In genomic region chr9:45787547-45787946, GRCm38 (mm10) we compare ENCODE assay signal across 18 mouse cellular contexts. TPM values are rescaled to one million over a fixed set of nuclear protein-coding genes. Genes with fewer than 3 reads are reported as not detected.
DNase-seq lines count a peak whose midpoint lies in the region; ATAC-seq and TF ChIP-seq lines count a peak whose summit lies in the region.
"Had no signal": no experiment of that assay in that cellular context is flagged by ENCODE, and none has a peak within 500 bp of the region (broad histone marks: within the 10 kb centered on the region; RNA-seq: fewer than 3 reads in every experiment).

No protein-coding gene starts in this region.

- H3K4me3 ChIP-seq in spleen, adult 2 months (ENCODE audit: extremely low read depth, insufficient read depth, insufficient read length) = no peak overlapping the region
- no peak overlapping the region for H3K4me3 ChIP-seq in intestine, embryonic 16.5 days (ENCODE audit: low read length)
- H3K4me3 ChIP-seq in stomach, postnatal 0 days (ENCODE audit: low read depth, low read length) = no peak overlapping the region
- H3K4me3 ChIP-seq: kidney, embryonic 15.5 days; neural tube, embryonic 15.5 days had no signal

- H3K4me1 ChIP-seq in spleen, adult 2 months (ENCODE audit: control insufficient read depth, insufficient read depth, insufficient read length) = no peaks in the 10 kb centered on the region; the same call in 1 of the 2 replicates
- no peaks in the 10 kb centered on the region for H3K4me1 ChIP-seq in intestine, embryonic 16.5 days (ENCODE audit: control insufficient read depth, insufficient read depth, low read length)
- H3K4me1 ChIP-seq in stomach, postnatal 0 days (replicated peaks; ENCODE audit: control insufficient read depth, insufficient read depth) = no peaks in the 10 kb centered on the region

- TF ChIP-seq POLR2A in spleen, adult 2 months (IDR thresholded peaks at IDR 0.05; ENCODE audit: low read depth, low read length) = no peak

- no peaks in the 10 kb centered on the region for H3K27me3 ChIP-seq in spleen, adult 2 months (ENCODE audit: control insufficient read depth, insufficient read depth, low read length)
- no peaks in the 10 kb centered on the region for H3K27me3 ChIP-seq in intestine, embryonic 16.5 days (replicated peaks; ENCODE audit: control insufficient read depth, insufficient read depth, low read length)
- H3K27me3 ChIP-seq in stomach, postnatal 0 days (ENCODE audit: control insufficient read depth, insufficient read depth, low read length) = no peaks in the 10 kb centered on the region
- H3K27me3 ChIP-seq: kidney, embryonic 15.5 days; neural tube, embryonic 15.5 days had no signal

- TF ChIP-seq CTCF in spleen, adult 2 months (IDR thresholded peaks at IDR 0.05; ENCODE audit: extremely low read depth, insufficient read depth, insufficient read length, insufficient replicate concordance) = no peak
- TF ChIP-seq CTCF in stomach, postnatal 0 days (IDR thresholded peaks at IDR 0.05; ENCODE audit: low read depth) = no peak

- H3K27ac ChIP-seq in spleen, adult 2 months (ENCODE audit: insufficient read depth, low read length) = peak overlapping the region; percentile 46; the same call in 1 of the 2 replicates
- H3K27ac ChIP-seq in intestine, embryonic 16.5 days (ENCODE audit: low read length) = no peak overlapping the region
- H3K27ac ChIP-seq in stomach, postnatal 0 days (replicated peaks) = no peak overlapping the region
- H3K27ac ChIP-seq: hindbrain, embryonic 14.5 days; macrophage; neural tube, embryonic 15.5 days had no signal

- no peaks in the 10 kb centered on the region for H3K9me3 ChIP-seq in intestine, embryonic 16.5 days (ENCODE audit: control insufficient read depth, low read length)
- H3K9me3 ChIP-seq in stomach, postnatal 0 days (ENCODE audit: control insufficient read depth, low read length) = no peaks in the 10 kb centered on the region
- H3K9me3 ChIP-seq: kidney, embryonic 15.5 days; neural tube, embryonic 15.5 days had no signal

- intact Hi-C loops in heart, postnatal 25 days (cut with DNase I) = no loop called here

- 79% methylated on average over 6 of the region's 6 CpGs for WGBS in spleen, adult 2 months
- 70% methylated on average over 6 of the region's 6 CpGs for WGBS in intestine, embryonic 16.5 days
- 59% methylated on average over 6 of the region's 6 CpGs for WGBS in stomach, postnatal 0 days

- DNase-seq in heart, postnatal 4 days = peak; percentile 26
- no peak for DNase-seq in heart, postnatal 25 days (ENCODE audit: low spot score)
- DNase-seq in spleen, adult 2 months (ENCODE audit: low read depth in 1 of 2, low spot score in 2 of 2) = no peak
- no peak for DNase-seq in spleen, adult 12 weeks (ENCODE audit: low spot score)
- DNase-seq in stomach, postnatal 0 days (ENCODE audit: low spot score) = peak; percentile 41
- no peak for DNase-seq in adrenal gland, adult (ENCODE audit: inconsistent age in 2 of 2, low spot score in 1 of 2)
- no peak for DNase-seq in frontal cortex, postnatal 36 days (ENCODE audit: low spot score in 2 of 2)
- DNase-seq: adrenal gland, adult 8-10 months; forebrain, postnatal 0 days; gastrocnemius, postnatal 36 days; layer of hippocampus, adult 9-11 months; right cerebral cortex, adult 18-20 months; thymus, postnatal 4 days had no signal

- TF ChIP-seq EP300 in stomach, postnatal 0 days (optimal IDR thresholded peaks at IDR 0.05) = no peak

- no peak overlapping the region for H3K9ac ChIP-seq in intestine, embryonic 16.5 days (ENCODE audit: low read depth, low read length)
- H3K9ac ChIP-seq in stomach, postnatal 0 days (ENCODE audit: low read length) = no peak overlapping the region
- H3K9ac ChIP-seq: forebrain, postnatal 0 days; hindbrain, embryonic 14.5 days; kidney, embryonic 15.5 days; neural tube, embryonic 15.5 days had no signal

- peak; percentile 46; the same call in 1 of the 2 replicates for ATAC-seq in intestine, embryonic 16.5 days
- ATAC-seq in stomach, postnatal 0 days (ENCODE audit: low FRiP score, low TSS enrichment) = no peak
- ATAC-seq: forebrain, postnatal 0 days had no signal

- no peaks in the 10 kb centered on the region for H3K36me3 ChIP-seq in spleen, adult 2 months (ENCODE audit: control insufficient read depth, insufficient read depth, low read length)
- H3K36me3 ChIP-seq in intestine, embryonic 16.5 days (ENCODE audit: control insufficient read depth, insufficient read depth, low read length) = peaks cover 3% of the 10 kb centered on the region; the same call in 1 of the 2 replicates
- H3K36me3 ChIP-seq in stomach, postnatal 0 days (ENCODE audit: control insufficient read depth, insufficient read depth, low read length) = no peaks in the 10 kb centered on the region; the same call in 1 of the 2 replicates

- no peak overlapping the region for H3K4me2 ChIP-seq in intestine, embryonic 16.5 days (ENCODE audit: low read depth, low read length)
- no peak overlapping the region for H3K4me2 ChIP-seq in stomach, postnatal 0 days (replicated peaks; ENCODE audit: low read depth)
- H3K4me2 ChIP-seq: hindbrain, embryonic 14.5 days; kidney, embryonic 15.5 days; neural tube, embryonic 15.5 days had no signal

RNA-seq across cellular contexts. Expression of gene Cep164, which starts 40.9 kb away (rescaled TPM):
- total RNA-seq in heart, postnatal 4 days (2021) = 10 to 100 TPM; 13.9 to 15.7 TPM
- total RNA-seq in heart, postnatal 25 days (2021) = 1 to 10 TPM; 5.8 to 6.4 TPM
- polyA plus RNA-seq in spleen, adult 2 months (2012; rRNA removed) = 19.5 and 19.6 TPM in 2 replicates
- 20.6 and 21.6 TPM in 2 replicates for polyA plus RNA-seq in intestine, embryonic 16.5 days (2015; fragmentation: Nextera tagmentation; extraction: Ambion mirVana)
- 12.9 TPM in 2 replicates for polyA plus RNA-seq in stomach, postnatal 0 days (2015; fragmentation: Nextera tagmentation; extraction: Ambion mirVana)

RNA-seq across cellular contexts. Expression of gene Bace1, which starts 50.8 kb away (rescaled TPM):
- total RNA-seq in heart, postnatal 4 days (2021) = 10 to 100 TPM; 38.3 to 41.3 TPM
- total RNA-seq in heart, postnatal 25 days (2021) = 10 to 100 TPM; 31.6 to 33.1 TPM
- 6.9 and 8.1 TPM in 2 replicates for polyA plus RNA-seq in spleen, adult 2 months (2012; rRNA removed)
- polyA plus RNA-seq in intestine, embryonic 16.5 days (2015; fragmentation: Nextera tagmentation; extraction: Ambion mirVana) = 17.8 TPM in 2 replicates
- polyA plus RNA-seq in stomach, postnatal 0 days (2015; fragmentation: Nextera tagmentation; extraction: Ambion mirVana) = 12.8 and 13.3 TPM in 2 replicates

Comparison
In these comparisons a context has a peak if more than half of its experiments do, and no peak if none do; other contexts are left out.
1. DNase-seq: peak in heart, postnatal 4 days (single experiment) and stomach, postnatal 0 days (single experiment); none in heart, postnatal 25 days (single experiment), spleen, adult 2 months (0 of 2), spleen, adult 12 weeks (single experiment), adrenal gland, adult (0 of 2) and frontal cortex, postnatal 36 days (0 of 2).